Mouse (Mus musculus): ENCODE measurements around the gene Edil3.

DNA sequence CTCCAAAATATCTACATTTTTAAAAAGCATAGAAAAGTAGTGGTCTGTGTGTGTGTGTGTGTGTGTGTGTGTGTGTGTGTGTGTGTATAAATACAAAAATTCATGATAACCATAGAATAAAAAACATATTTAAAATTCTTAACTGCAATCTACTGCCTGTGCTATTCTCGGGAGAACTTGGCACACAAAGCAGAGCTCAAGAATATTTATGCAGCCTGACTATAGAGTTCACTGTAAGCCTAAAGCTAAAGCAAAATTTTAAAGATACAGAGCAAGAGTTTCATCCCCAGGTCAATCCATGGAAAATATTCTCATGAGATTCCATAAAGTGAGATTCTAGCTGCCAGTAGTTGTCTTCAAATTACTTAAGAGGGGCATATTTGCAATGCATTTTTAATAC lies 86.9 kb downstream of the Edil3 start:
- TF ChIP-seq CTCF (IDR thresholded peaks at IDR 0.05; ENCODE audit: insufficient read depth, low read length) (no peak), POLR2A (IDR thresholded peaks at IDR 0.05; ENCODE audit: borderline replicate concordance, extremely low read depth, low read depth, low read length) (no peak)

Measured in lung, adult 2 months (tissue).